Mouse (Mus musculus): ENCODE data around the gene Lag3. TPM values are rescaled to one million over a fixed set of nuclear protein-coding genes. Genes with fewer than 3 reads are reported as not detected.
A peak's percentile ranks its signal among the peaks of the same experiment; 100 is the strongest.

Gene Lag3
- polyA plus RNA-seq, 1 experiment from 2014 or later, result 2.6 TPM

GRCm38 (mm10) chr6:124887986-124888385 is 23.5 kb downstream of the Lag3 start, which contains the start of gene Cd4:
Gene Cd4 (minus strand): TSS chr6:124888221.
- no peaks in the 10 kb centered on the region for H3K9me3 ChIP-seq
- H3K27ac ChIP-seq (replicated peaks), result no peak within 1 kb of the TSS
- H3K4me2 ChIP-seq (replicated peaks), result no peak within 1 kb of the TSS
- H3K36me3 ChIP-seq, result no peaks in the 10 kb centered on the region
- WGBS, result 90% methylated on average over 9 of the region's 9 CpGs
- no peak within 1 kb of the TSS for H3K4me3 ChIP-seq
- no peaks in the 10 kb centered on the region for H3K27me3 ChIP-seq
- H3K4me1 ChIP-seq, result no peaks in the 10 kb centered on the region
- ATAC-seq (replicated peaks), result no peak
- no peak within 1 kb of the TSS for H3K9ac ChIP-seq (replicated peaks)

GRCm38 (mm10) chr6:124885956-124886381 is 25.5 kb downstream of the Lag3 start:
- Histone ChIP-seq H3K36me3 (no peaks in the 10 kb centered on the region), H3K9me3 (no peaks in the 10 kb centered on the region), H3K4me2 (replicated peaks) (no peak overlapping the region), H3K9ac (replicated peaks) (no peak overlapping the region), H3K4me1 (no peaks in the 10 kb centered on the region), H3K27me3 (no peaks in the 10 kb centered on the region), H3K4me3 (no peak overlapping the region), H3K27ac (replicated peaks) (no peak overlapping the region)
- 91% methylated on average over 8 of the region's 8 CpGs for WGBS
- no peak for ATAC-seq (replicated peaks)

GRCm38 (mm10) chr6:124884714-124885500 is 26.6 kb downstream of the Lag3 start:
- H3K4me1 ChIP-seq, result no peaks in the 10 kb centered on the region
- 68% methylated on average over 10 of the region's 10 CpGs for WGBS
- H3K27me3 ChIP-seq, result no peaks in the 10 kb centered on the region
- no peak overlapping the region for H3K27ac ChIP-seq (replicated peaks)
- no peaks in the 10 kb centered on the region for H3K9me3 ChIP-seq
- no peak overlapping the region for H3K9ac ChIP-seq (replicated peaks)
- H3K4me3 ChIP-seq, result no peak overlapping the region
- no peak overlapping the region for H3K4me2 ChIP-seq (replicated peaks)
- H3K36me3 ChIP-seq, result no peaks in the 10 kb centered on the region
- ATAC-seq (replicated peaks), result no peak

- no peak for ATAC-seq (replicated peaks)
- Histone ChIP-seq H3K27me3 (no peaks in the 10 kb centered on the region), H3K4me3 (no peak overlapping the region), H3K4me1 (no peaks in the 10 kb centered on the region), H3K9me3 (no peaks in the 10 kb centered on the region), H3K9ac (replicated peaks) (no peak overlapping the region), H3K4me2 (replicated peaks) (no peak overlapping the region), H3K36me3 (no peaks in the 10 kb centered on the region), H3K27ac (replicated peaks) (no peak overlapping the region)
- 72% methylated on average over 10 of the region's 10 CpGs for WGBS
These were observed 28.2 kb downstream of the Lag3 start for GRCm38 (mm10) chr6:124883351-124883750.

- H3K27ac ChIP-seq (replicated peaks), result no peak overlapping the region
- no peak overlapping the region for H3K4me3 ChIP-seq
- no peak overlapping the region for H3K9ac ChIP-seq (replicated peaks)
- no peak overlapping the region for H3K4me2 ChIP-seq (replicated peaks)
- H3K9me3 ChIP-seq, result no peaks in the 10 kb centered on the region
- 91% methylated on average over 9 of the region's 9 CpGs for WGBS
- no peak for ATAC-seq (replicated peaks)
- no peaks in the 10 kb centered on the region for H3K27me3 ChIP-seq
- no peaks in the 10 kb centered on the region for H3K36me3 ChIP-seq
- no peaks in the 10 kb centered on the region for H3K4me1 ChIP-seq
These were observed 29.7 kb downstream of the Lag3 start for GRCm38 (mm10) chr6:124881821-124882220.

- H3K9ac ChIP-seq (replicated peaks), result no peak overlapping the region
- no peaks in the 10 kb centered on the region for H3K9me3 ChIP-seq
- H3K27me3 ChIP-seq, result no peaks in the 10 kb centered on the region
- no peak overlapping the region for H3K4me3 ChIP-seq
- WGBS, result 80% methylated on average over 6 of the region's 6 CpGs
- H3K4me1 ChIP-seq, result no peaks in the 10 kb centered on the region
- no peak overlapping the region for H3K27ac ChIP-seq (replicated peaks)
- H3K4me2 ChIP-seq (replicated peaks), result no peak overlapping the region
- ATAC-seq (replicated peaks), result no peak
- no peaks in the 10 kb centered on the region for H3K36me3 ChIP-seq
These were observed 32.1 kb downstream of the Lag3 start for GRCm38 (mm10) chr6:124879390-124879789.

- 76% methylated on average over 2 of the region's 3 CpGs for WGBS
These were observed 37.2 kb downstream of the Lag3 start for GRCm38 (mm10) chr6:124874348-124874747.

GRCm38 (mm10) chr6:124866560-124866959 is 44.9 kb downstream of the Lag3 start:
- no peaks in the 10 kb centered on the region for H3K27me3 ChIP-seq
- WGBS, result 53% methylated on average over 6 of the region's 7 CpGs
- H3K36me3 ChIP-seq, result no peaks in the 10 kb centered on the region
- H3K4me2 ChIP-seq (replicated peaks), result no peak overlapping the region
- no peaks in the 10 kb centered on the region for H3K9me3 ChIP-seq
- H3K4me1 ChIP-seq, result peaks cover 33% of the 10 kb centered on the region
- no peak overlapping the region for H3K4me3 ChIP-seq
- no peak for ATAC-seq (replicated peaks)
- no peak overlapping the region for H3K9ac ChIP-seq (replicated peaks)
- no peak overlapping the region for H3K27ac ChIP-seq (replicated peaks)

More at GRCm38 (mm10) chr6:124874348-124874747, 37.2 kb downstream of the Lag3 start:
- Histone ChIP-seq H3K9ac (replicated peaks) (no peak overlapping the region), H3K4me3 (no peak overlapping the region), H3K27ac (replicated peaks) (no peak overlapping the region), H3K4me1 (no peaks in the 10 kb centered on the region), H3K27me3 (no peaks in the 10 kb centered on the region), H3K9me3 (no peaks in the 10 kb centered on the region), H3K36me3 (no peaks in the 10 kb centered on the region), H3K4me2 (replicated peaks) (no peak overlapping the region)
- no peak for ATAC-seq (replicated peaks)

- 68% methylated on average over 18 of the region's 18 CpGs for WGBS
- peaks cover 40% of the 10 kb centered on the region for H3K4me1 ChIP-seq
- H3K36me3 ChIP-seq, result no peaks in the 10 kb centered on the region
- H3K27ac ChIP-seq (replicated peaks), result no peak overlapping the region; the same call in 1 of the 2 replicates
- no peak for ATAC-seq (replicated peaks)
- H3K9ac ChIP-seq (replicated peaks), result no peak overlapping the region
- no peak overlapping the region for H3K4me2 ChIP-seq (replicated peaks)
- H3K4me3 ChIP-seq, result no peak overlapping the region
- no peaks in the 10 kb centered on the region for H3K9me3 ChIP-seq
- H3K27me3 ChIP-seq, result no peaks in the 10 kb centered on the region
These were observed 45.6 kb downstream of the Lag3 start for GRCm38 (mm10) chr6:124865766-124866362.

GRCm38 (mm10) chr6:124863658-124864298 is 47.7 kb downstream of the Lag3 start, which contains the start of gene Gpr162:
Gene Gpr162 (minus strand): TSS chr6:124863983.
- H3K4me2 ChIP-seq (replicated peaks), result peak within 1 kb of the TSS; percentile 68
- H3K36me3 ChIP-seq, result 0 out of 2 replicates have a peak, but pooled peaks cover 2% of the 10 kb centered on the region
- ATAC-seq (replicated peaks), result peak; percentile 72
- H3K4me3 ChIP-seq, result peak within 1 kb of the TSS; percentile 51
- peak within 1 kb of the TSS; percentile 66 for H3K9ac ChIP-seq (replicated peaks)
- H3K9me3 ChIP-seq, result no peaks in the 10 kb centered on the region
- peak within 1 kb of the TSS; percentile 90 for H3K27ac ChIP-seq (replicated peaks)
- peaks cover 54% of the 10 kb centered on the region for H3K4me1 ChIP-seq
- under 1% methylated on average over 39 of the region's 43 CpGs for WGBS
- no peaks in the 10 kb centered on the region for H3K27me3 ChIP-seq

GRCm38 (mm10) chr6:124863125-124863657 is 48.3 kb downstream of the Lag3 start:
- Histone ChIP-seq H3K4me1 (peaks cover 60% of the 10 kb centered on the region), H3K4me2 (replicated peaks) (peak overlapping the region; percentile 68), H3K9ac (replicated peaks) (peak overlapping the region; percentile 66), H3K4me3 (peak overlapping the region; percentile 51), H3K9me3 (no peaks in the 10 kb centered on the region), H3K27me3 (no peaks in the 10 kb centered on the region), H3K36me3 (0 out of 2 replicates have a peak, but pooled peaks cover 3% of the 10 kb centered on the region), H3K27ac (replicated peaks) (peak overlapping the region; percentile 90)
- 2% methylated on average over 12 of the region's 16 CpGs for WGBS
- peak; percentile 14; the same call in 1 of the 2 replicates for ATAC-seq (replicated peaks)

All from forebrain, embryonic 15.5 days (tissue).